Mouse (Mus musculus): Measurements from ENCODE around the gene Gm5726.
"Not testable (repeated sequence)": the region's sequence is repeated elsewhere in the genome, so short reads cannot be mapped to it uniquely, and the experiment has no call there.

The Gm5726 gene

DNA sequence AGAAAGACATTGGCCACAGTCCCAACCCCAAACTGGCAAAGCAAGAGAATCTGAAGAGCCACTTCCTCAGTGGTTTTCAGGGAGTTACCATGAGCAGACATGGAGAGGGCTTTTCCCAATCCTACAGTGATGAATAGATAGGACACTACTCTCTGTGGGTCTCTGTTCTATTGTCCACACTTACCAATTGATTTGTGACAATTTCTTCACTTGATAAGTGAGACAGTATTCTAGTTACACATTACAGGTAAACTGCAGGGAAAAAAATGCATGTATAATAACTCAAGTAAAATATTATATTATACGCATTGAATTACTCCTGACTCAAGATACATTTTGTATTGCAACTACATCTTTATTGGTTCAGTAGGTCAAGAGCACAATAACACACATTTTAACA is at the start of gene Gm5726:
Gene Gm5726, minus strand, starts transcription at position 101 of the 400 bp plus-strand sequence.
- DNase-seq (ENCODE audit: low spot score in 2 of 2), result not testable (repeated sequence)

DNA sequence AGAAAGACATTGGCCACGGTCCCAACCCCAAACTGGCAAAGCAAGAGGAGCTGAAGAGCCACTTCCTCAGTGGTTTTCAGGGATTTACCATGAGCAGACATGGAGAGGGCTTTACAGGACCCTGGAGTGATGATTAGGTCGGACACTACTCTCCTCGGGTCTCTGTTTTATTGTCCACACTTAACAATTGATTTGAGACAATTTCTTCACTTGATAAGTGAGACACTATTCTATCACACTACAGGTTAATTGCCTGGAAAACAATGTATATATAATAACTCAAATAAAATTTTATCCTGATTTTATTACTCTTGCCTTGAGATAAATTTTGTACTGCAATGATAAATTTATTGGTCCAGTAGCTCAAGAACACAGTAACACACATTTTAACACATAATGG is 30.6 kb upstream of the Gm5726 start, which contains the start of gene Gm4141:
Gene Gm4141, minus strand, starts transcription at position 101 of the 400 bp plus-strand sequence.
- DNase-seq (ENCODE audit: low spot score in 2 of 2), result not testable (repeated sequence)

DNA sequence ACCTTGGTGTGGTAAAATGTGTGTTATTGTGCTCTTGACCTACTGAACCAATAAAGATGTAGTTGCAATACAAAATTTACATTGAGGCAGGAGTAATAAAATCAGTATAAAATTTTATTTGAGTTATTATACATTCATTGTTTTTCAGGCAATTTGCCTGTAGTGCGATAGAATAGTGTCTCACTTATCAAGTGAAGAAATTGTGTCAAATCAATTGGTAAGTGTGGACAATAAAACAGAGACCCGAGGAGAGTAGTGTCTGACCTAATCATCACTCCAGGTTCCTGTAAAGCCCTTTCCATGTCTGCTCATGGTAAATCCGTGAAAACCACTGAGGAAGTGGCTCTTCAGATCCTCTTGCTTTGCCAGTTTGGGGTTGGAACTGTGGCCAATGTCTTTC is 12.0 kb downstream of the Gm5726 start, which contains the start of gene Vmn1r104:
Gene Vmn1r104, plus strand, starts transcription at position 301 of the 400 bp plus-strand sequence.
- not testable (repeated sequence) for DNase-seq (ENCODE audit: low spot score in 2 of 2)

DNA sequence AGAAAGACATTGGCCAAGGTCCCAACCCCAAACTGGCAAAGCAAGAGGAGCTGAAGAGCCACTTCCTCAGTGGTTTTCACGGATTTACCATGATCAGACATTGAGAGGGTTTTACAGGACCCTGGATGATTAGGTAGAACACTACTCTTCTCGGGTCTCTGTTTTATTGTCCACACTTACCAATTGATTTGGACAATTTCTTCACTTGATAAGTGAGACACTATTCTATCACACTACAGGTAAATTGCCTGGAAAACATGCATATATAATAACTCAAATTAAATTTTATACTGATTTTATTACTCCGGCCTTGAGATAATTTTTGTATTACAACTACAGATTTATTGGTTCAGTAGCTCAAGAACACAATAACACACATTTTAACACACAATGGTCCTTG is 35.1 kb downstream of the Gm5726 start, which contains the start of gene Vmn1r103:
Gene Vmn1r103, minus strand, starts transcription at position 101 of the 400 bp plus-strand sequence.
- not testable (repeated sequence) for DNase-seq (ENCODE audit: low spot score in 2 of 2)
